Mouse (Mus musculus): ENCODE measurements around the gene Clta. TPM values are rescaled to one million over a fixed set of nuclear protein-coding genes. Genes with fewer than 3 reads are reported as not detected.
A peak's percentile ranks its signal among the peaks of the same experiment; 100 is the strongest.
"Not testable (repeated sequence)": the region's sequence is repeated elsewhere in the genome, so short reads cannot be mapped to it uniquely, and the experiment has no call there.

Gene Clta
- polyA plus RNA-seq, 1 experiment from 2014 or later: 277 TPM

GRCm38 (mm10) chr4:44036455-44036854, 32.2 kb downstream of the Clta start:
- Histone ChIP-seq H3K27ac (no peak overlapping the region), H3K4me1 (no peaks in the 10 kb centered on the region), H3K9ac (no peak overlapping the region), H3K9me3 (no peaks in the 10 kb centered on the region), H3K27me3 (replicated peaks) (no peaks in the 10 kb centered on the region), H3K36me3 (peaks cover 74% of the 10 kb centered on the region), H3K4me3 (no peak overlapping the region), H3K4me2 (replicated peaks) (no peak overlapping the region)
- no peak for ATAC-seq (ENCODE audit: low FRiP score, low read depth)
- WGBS: 77% methylated on average over 5 of the region's 5 CpGs

GRCm38 (mm10) chr4:44040802-44041201, 36.5 kb downstream of the Clta start:
- H3K9ac ChIP-seq: no peak overlapping the region
- H3K4me1 ChIP-seq: no peaks in the 10 kb centered on the region
- H3K27me3 ChIP-seq (replicated peaks): no peaks in the 10 kb centered on the region
- no peak for ATAC-seq (ENCODE audit: low FRiP score, low read depth)
- 96% methylated on average over 4 of the region's 4 CpGs for WGBS
- H3K4me3 ChIP-seq: no peak overlapping the region
- H3K27ac ChIP-seq: no peak overlapping the region
- H3K36me3 ChIP-seq: peaks cover 66% of the 10 kb centered on the region
- H3K4me2 ChIP-seq (replicated peaks): no peak overlapping the region
- H3K9me3 ChIP-seq: no peaks in the 10 kb centered on the region

DNA sequence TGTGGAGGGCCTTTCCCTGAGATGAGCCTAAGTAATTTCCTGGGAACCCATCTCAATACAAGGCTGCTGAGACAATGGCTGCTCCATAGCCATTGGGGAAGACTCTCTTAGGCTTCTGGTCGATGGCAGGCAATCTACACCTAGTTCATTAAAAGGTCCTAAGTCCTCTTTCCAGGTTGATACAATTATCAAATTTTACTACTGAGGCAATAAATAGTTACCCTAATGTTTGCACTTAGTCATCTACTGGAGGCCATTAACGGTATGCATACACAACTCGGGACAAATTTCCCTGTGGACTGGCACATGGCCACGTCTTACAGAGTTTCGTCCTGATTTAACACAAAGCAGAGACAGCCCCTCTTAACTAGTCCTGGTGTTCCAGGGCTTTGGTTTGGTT, 38.2 kb downstream of the Clta start:
- H3K27me3 ChIP-seq (replicated peaks): no peaks in the 10 kb centered on the region
- no peak overlapping the region for H3K4me2 ChIP-seq (replicated peaks)
- no peaks in the 10 kb centered on the region for H3K4me1 ChIP-seq
- H3K36me3 ChIP-seq: peaks cover 56% of the 10 kb centered on the region
- 91% methylated on average over 5 of the region's 5 CpGs for WGBS
- no peaks in the 10 kb centered on the region for H3K9me3 ChIP-seq
- ATAC-seq (ENCODE audit: low FRiP score, low read depth): no peak
- no peak overlapping the region for H3K27ac ChIP-seq
- no peak overlapping the region for H3K9ac ChIP-seq
- no peak overlapping the region for H3K4me3 ChIP-seq

DNA sequence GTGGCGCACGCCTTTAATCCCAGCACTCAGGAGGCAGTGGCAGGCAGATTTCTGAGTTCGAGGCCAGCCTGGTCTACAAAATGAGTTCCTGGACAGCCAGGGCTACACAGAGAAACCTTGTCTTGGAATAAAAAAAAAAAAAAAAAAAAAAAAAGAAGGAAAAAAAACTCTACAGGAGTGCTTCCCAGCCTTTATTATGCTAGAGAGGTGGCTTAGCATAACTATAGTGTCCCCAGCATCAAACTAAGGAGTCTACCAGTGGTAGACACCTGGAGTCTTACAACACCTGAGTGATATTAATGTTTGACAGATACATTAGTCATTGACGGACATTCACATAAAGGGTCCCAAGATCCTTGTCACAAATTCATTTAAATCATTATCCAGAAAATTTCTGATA, 38.9 kb downstream of the Clta start:
- not testable (repeated sequence) for H3K9me3 ChIP-seq; ATAC-seq (ENCODE audit: low FRiP score, low read depth); H3K4me3 ChIP-seq; H3K9ac ChIP-seq; H3K27ac ChIP-seq; H3K4me2 ChIP-seq (replicated peaks); H3K4me1 ChIP-seq; H3K27me3 ChIP-seq (replicated peaks)
- WGBS: 95% methylated on average over 4 of the region's 4 CpGs
- H3K36me3 ChIP-seq: peaks cover 52% of the 10 kb centered on the region

- H3K9ac ChIP-seq: no peak overlapping the region
- H3K27me3 ChIP-seq (replicated peaks): no peaks in the 10 kb centered on the region
- no peak overlapping the region for H3K4me2 ChIP-seq (replicated peaks)
- ATAC-seq (ENCODE audit: low FRiP score, low read depth): no peak
- 92% methylated on average over 5 of the region's 5 CpGs for WGBS
- H3K36me3 ChIP-seq: peaks cover 45% of the 10 kb centered on the region
- no peaks in the 10 kb centered on the region for H3K9me3 ChIP-seq
- no peak overlapping the region for H3K4me3 ChIP-seq
- H3K4me1 ChIP-seq: no peaks in the 10 kb centered on the region
- no peak overlapping the region for H3K27ac ChIP-seq
These were observed 40.6 kb downstream of the Clta start for GRCm38 (mm10) chr4:44044685-44045356.

- Histone ChIP-seq H3K4me1 (no peaks in the 10 kb centered on the region), H3K4me3 (no peak overlapping the region), H3K36me3 (peaks cover 36% of the 10 kb centered on the region), H3K27me3 (replicated peaks) (no peaks in the 10 kb centered on the region), H3K27ac (no peak overlapping the region), H3K9me3 (no peaks in the 10 kb centered on the region), H3K9ac (no peak overlapping the region), H3K4me2 (replicated peaks) (no peak overlapping the region)
- no peak for ATAC-seq (ENCODE audit: low FRiP score, low read depth)
- WGBS: 87% methylated on average over 5 of the region's 5 CpGs
These were observed 41.8 kb downstream of the Clta start for GRCm38 (mm10) chr4:44046066-44046465.

GRCm38 (mm10) chr4:44049812-44050211, 45.6 kb downstream of the Clta start:
- no peaks in the 10 kb centered on the region for H3K9me3 ChIP-seq
- no peak overlapping the region for H3K4me2 ChIP-seq (replicated peaks)
- H3K4me3 ChIP-seq: no peak overlapping the region
- no peak overlapping the region for H3K27ac ChIP-seq
- no peaks in the 10 kb centered on the region for H3K27me3 ChIP-seq (replicated peaks)
- no peak overlapping the region for H3K9ac ChIP-seq
- H3K4me1 ChIP-seq: no peaks in the 10 kb centered on the region
- H3K36me3 ChIP-seq: peaks cover 24% of the 10 kb centered on the region
- 85% methylated on average over 5 of the region's 5 CpGs for WGBS
- no peak for ATAC-seq (ENCODE audit: low FRiP score, low read depth)

DNA sequence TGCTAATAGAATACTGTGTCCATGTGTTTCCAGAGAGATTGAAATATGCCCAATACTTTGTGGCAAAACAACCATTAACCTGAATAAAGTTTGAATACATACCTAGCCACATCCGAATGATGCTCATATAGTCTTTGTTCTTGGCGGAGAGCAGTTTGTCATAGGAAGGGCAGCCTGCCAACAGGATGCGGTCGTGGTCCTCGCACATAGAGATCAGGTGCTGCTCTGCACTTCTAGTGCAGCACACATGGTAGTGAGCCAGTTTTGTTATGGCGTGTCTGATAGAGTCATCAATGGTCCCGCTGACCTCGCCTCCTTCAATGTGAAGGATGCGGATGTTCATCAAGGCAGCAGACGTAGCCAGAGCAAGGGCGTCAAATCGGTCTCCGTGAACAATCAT, 55.4 kb downstream of the Clta start:
- Histone ChIP-seq H3K36me3 (no peaks in the 10 kb centered on the region; the same call in 1 of the 2 replicates), H3K4me3 (no peak overlapping the region), H3K27ac (no peak overlapping the region), H3K4me2 (replicated peaks) (no peak overlapping the region), H3K27me3 (replicated peaks) (no peaks in the 10 kb centered on the region), H3K9me3 (no peaks in the 10 kb centered on the region), H3K4me1 (no peaks in the 10 kb centered on the region), H3K9ac (no peak overlapping the region)
- 92% methylated on average over 13 of the region's 13 CpGs for WGBS
- ATAC-seq (ENCODE audit: low FRiP score, low read depth): no peak

DNA sequence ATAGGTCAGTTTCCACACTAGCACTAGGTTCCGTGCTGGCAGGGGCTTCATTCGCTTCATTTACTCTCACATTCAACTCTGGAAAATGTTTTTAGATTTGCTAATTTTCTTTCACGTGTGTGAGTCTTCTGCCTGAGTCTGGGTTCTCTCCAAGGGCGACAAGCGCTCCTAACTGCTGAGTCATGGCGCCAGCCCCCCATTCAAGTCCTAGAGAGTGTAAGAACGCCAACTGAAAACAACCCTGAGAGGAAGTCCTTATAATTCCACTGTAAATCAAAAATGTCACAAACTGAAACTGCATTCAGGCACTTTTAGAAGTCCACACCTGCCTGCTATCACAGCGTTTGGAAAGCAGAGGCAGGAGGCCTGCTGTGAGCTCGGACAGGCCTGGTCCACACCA, 57.8 kb downstream of the Clta start:
- Histone ChIP-seq H3K27ac (no peak overlapping the region), H3K4me2 (replicated peaks) (no peak overlapping the region), H3K9ac (no peak overlapping the region), H3K36me3 (no peaks in the 10 kb centered on the region; the same call in 1 of the 2 replicates), H3K9me3 (no peaks in the 10 kb centered on the region), H3K4me3 (no peak overlapping the region), H3K27me3 (replicated peaks) (no peaks in the 10 kb centered on the region), H3K4me1 (peaks cover 4% of the 10 kb centered on the region; the same call in 1 of the 2 replicates)
- ATAC-seq (ENCODE audit: low FRiP score, low read depth): no peak
- WGBS: 70% methylated on average over 9 of the region's 9 CpGs

- no peaks in the 10 kb centered on the region for H3K9me3 ChIP-seq
- no peak for ATAC-seq (ENCODE audit: low FRiP score, low read depth)
These were observed 58.6 kb downstream of the Clta start for GRCm38 (mm10) chr4:44062816-44063215.

DNA sequence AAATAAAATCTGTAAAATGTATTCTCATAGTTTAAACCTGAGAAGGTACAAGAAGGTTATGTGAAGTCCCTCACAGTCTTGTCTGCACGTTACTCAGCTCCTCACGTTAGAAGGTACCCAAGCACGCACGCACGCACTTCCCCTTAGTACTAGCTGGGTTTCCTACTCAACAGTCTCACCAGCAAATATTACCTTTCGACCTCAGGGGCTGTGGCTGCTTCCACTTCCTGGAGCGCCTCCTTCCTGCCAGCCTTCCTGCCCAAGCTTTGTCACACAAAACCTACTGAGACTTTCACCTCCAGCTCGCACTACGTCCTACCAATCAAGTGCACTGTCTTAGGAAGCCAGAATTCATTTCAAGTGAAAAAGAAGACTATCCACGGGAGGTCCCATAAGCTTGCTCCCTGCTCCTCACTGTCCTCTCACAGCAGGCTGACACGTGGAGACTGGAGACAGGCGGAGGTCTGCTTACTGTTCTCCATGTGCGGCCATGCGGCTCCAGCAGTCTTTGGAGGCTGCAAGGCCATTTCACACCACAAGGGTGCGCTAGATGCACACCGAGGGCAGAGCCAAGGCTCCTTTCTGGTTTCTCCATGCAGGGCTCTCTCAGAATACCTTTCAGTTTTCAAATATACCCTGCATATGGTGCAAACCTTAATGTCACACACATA, 61.2 kb downstream of the Clta start:
- 40% methylated on average over 16 of the region's 16 CpGs for WGBS
- Histone ChIP-seq H3K36me3 (no peaks in the 10 kb centered on the region; the same call in 1 of the 2 replicates), H3K9me3 (no peaks in the 10 kb centered on the region), H3K4me1 (peaks cover 4% of the 10 kb centered on the region; the same call in 1 of the 2 replicates), H3K9ac (no peak overlapping the region), H3K4me3 (no peak overlapping the region), H3K27me3 (replicated peaks) (no peaks in the 10 kb centered on the region), H3K27ac (no peak overlapping the region), H3K4me2 (replicated peaks) (peak overlapping the region; percentile 28)
- ATAC-seq (ENCODE audit: low FRiP score, low read depth): peak; percentile 53; the same call in 1 of the 2 replicates

More at GRCm38 (mm10) chr4:44062816-44063215, 58.6 kb downstream of the Clta start:
- H3K4me2 ChIP-seq (replicated peaks): no peak overlapping the region
- 87% methylated on average over 14 of the region's 14 CpGs for WGBS
- H3K9ac ChIP-seq: no peak overlapping the region
- no peak overlapping the region for H3K27ac ChIP-seq
- H3K36me3 ChIP-seq: no peaks in the 10 kb centered on the region; the same call in 1 of the 2 replicates
- H3K27me3 ChIP-seq (replicated peaks): no peaks in the 10 kb centered on the region
- peaks cover 4% of the 10 kb centered on the region; the same call in 1 of the 2 replicates for H3K4me1 ChIP-seq
- no peak overlapping the region for H3K4me3 ChIP-seq

- Histone ChIP-seq H3K4me2 (replicated peaks) (no peak overlapping the region), H3K4me1 (peaks cover 17% of the 10 kb centered on the region), H3K27me3 (replicated peaks) (no peaks in the 10 kb centered on the region), H3K9ac (no peak overlapping the region), H3K4me3 (no peak overlapping the region), H3K27ac (no peak overlapping the region), H3K36me3 (no peaks in the 10 kb centered on the region; the same call in 1 of the 2 replicates), H3K9me3 (no peaks in the 10 kb centered on the region)
- WGBS: 93% methylated on average over 6 of the region's 6 CpGs
- ATAC-seq (ENCODE audit: low FRiP score, low read depth): no peak
These were observed 62.6 kb downstream of the Clta start for GRCm38 (mm10) chr4:44066891-44067290.

All from neural tube, embryonic 12.5 days (tissue).